Mouse (Mus musculus) retina, adult 2 months (tissue): ENCODE data around the gene Camkk2.
A peak's percentile ranks its signal among the peaks of the same experiment; 100 is the strongest.

Experiments
- DNase-seq: peaks from one replicate; pipeline ENCODE4 v3.0.0-alpha.2; 2012; ENCODE audit warnings: low read depth, low spot score

The Camkk2 gene

GRCm38 (mm10) chr5:122779277-122779834 lies at the start of gene Camkk2:
TSS of gene Camkk2 (minus strand) at chr5:122779409.
- DNase-seq: peak; percentile 79

- no peak for DNase-seq
Observed at GRCm38 (mm10) chr5:122825099-122825498, 45.9 kb upstream of the Camkk2 start.

GRCm38 (mm10) chr5:122824450-122824849 lies 45.2 kb upstream of the Camkk2 start:
- DNase-seq: no peak

GRCm38 (mm10) chr5:122823976-122824375 lies 44.8 kb upstream of the Camkk2 start:
- no peak for DNase-seq

GRCm38 (mm10) chr5:122822441-122822840 lies 43.2 kb upstream of the Camkk2 start:
- DNase-seq: no peak

GRCm38 (mm10) chr5:122821524-122821885 lies 42.3 kb upstream of the Camkk2 start:
- DNase-seq: no peak

- peak; percentile 90 for DNase-seq
Observed at GRCm38 (mm10) chr5:122820777-122821523, 41.7 kb upstream of the Camkk2 start, which contains the start of gene Anapc5. TSS of gene Anapc5 (minus strand) at chr5:122821339.

- DNase-seq: no peak
Observed at GRCm38 (mm10) chr5:122812699-122813098, 33.5 kb upstream of the Camkk2 start.

- DNase-seq: peak; percentile 29
Observed at GRCm38 (mm10) chr5:122811364-122812079, 32.3 kb upstream of the Camkk2 start.

GRCm38 (mm10) chr5:122805503-122805902 lies 26.3 kb upstream of the Camkk2 start:
- no peak for DNase-seq

GRCm38 (mm10) chr5:122802706-122803105 lies 23.5 kb upstream of the Camkk2 start:
- DNase-seq: no peak

GRCm38 (mm10) chr5:122801684-122802083 lies 22.5 kb upstream of the Camkk2 start:
- no peak for DNase-seq

GRCm38 (mm10) chr5:122800345-122801010 lies 21.3 kb upstream of the Camkk2 start:
- DNase-seq: no peak

GRCm38 (mm10) chr5:122799379-122800344 lies 20.5 kb upstream of the Camkk2 start:
- no peak for DNase-seq

GRCm38 (mm10) chr5:122798557-122799378 lies 19.6 kb upstream of the Camkk2 start:
- DNase-seq: no peak

GRCm38 (mm10) chr5:122797866-122798265 lies 18.7 kb upstream of the Camkk2 start:
- no peak for DNase-seq

GRCm38 (mm10) chr5:122788696-122789095 lies 9.5 kb upstream of the Camkk2 start:
- no peak for DNase-seq

GRCm38 (mm10) chr5:122786035-122786819 lies 7.0 kb upstream of the Camkk2 start:
- DNase-seq: no peak

GRCm38 (mm10) chr5:122783726-122784406 lies 4.7 kb upstream of the Camkk2 start:
- no peak for DNase-seq
